Mouse (Mus musculus): ENCODE data around the gene Bmt2. TPM values are rescaled to one million over a fixed set of nuclear protein-coding genes. Genes with fewer than 3 reads are reported as not detected.

Gene Bmt2
- total RNA-seq, 2 experiments from 2014 or later = 2.9 to 5.9 TPM

Other genes starting within 250 kb of the Bmt2 start
- 13.0 and 13.3 TPM in 2 replicates for gene Tmem168, start 69.9 kb downstream of the Bmt2 start, total RNA-seq (2015; ENCODE audit: low replicate concordance)
- gene Tmem168, start 69.9 kb downstream of the Bmt2 start, total RNA-seq (2017; ENCODE audit: low replicate concordance) = 2.3 and 11.0 TPM in 2 replicates
- gene Gpr85, start 162.0 kb upstream of the Bmt2 start, total RNA-seq (2015; ENCODE audit: low replicate concordance) = not detected in 2 replicates
- not detected in 2 replicates for gene Gpr85, start 162.0 kb upstream of the Bmt2 start, total RNA-seq (2017; ENCODE audit: low replicate concordance)
- 5.8 and 7.1 TPM in 2 replicates for gene 2610001J05Rik, start 193.6 kb upstream of the Bmt2 start, total RNA-seq (2015; ENCODE audit: low replicate concordance)
- gene 2610001J05Rik, start 193.6 kb upstream of the Bmt2 start, total RNA-seq (2017; ENCODE audit: low replicate concordance) = 0.30 and 13.1 TPM in 2 replicates